Mouse (Mus musculus) bone marrow macrophage, adult 2 months (primary cell): Measurements from ENCODE around the gene Dst.

Experiments used
- CTCF ChIP-seq: IDR thresholded peaks from 2 replicates; pipeline ENCODE4 v1.5.1; 2012; ENCODE audit warnings: low read depth, mild to moderate bottlenecking, low read length, moderate library complexity
- POLR2A ChIP-seq: IDR thresholded peaks from 2 replicates; pipeline ENCODE4 v1.6.1; 2012; ENCODE audit warnings: mild to moderate bottlenecking, low read depth, low read length, borderline replicate concordance

DNA sequence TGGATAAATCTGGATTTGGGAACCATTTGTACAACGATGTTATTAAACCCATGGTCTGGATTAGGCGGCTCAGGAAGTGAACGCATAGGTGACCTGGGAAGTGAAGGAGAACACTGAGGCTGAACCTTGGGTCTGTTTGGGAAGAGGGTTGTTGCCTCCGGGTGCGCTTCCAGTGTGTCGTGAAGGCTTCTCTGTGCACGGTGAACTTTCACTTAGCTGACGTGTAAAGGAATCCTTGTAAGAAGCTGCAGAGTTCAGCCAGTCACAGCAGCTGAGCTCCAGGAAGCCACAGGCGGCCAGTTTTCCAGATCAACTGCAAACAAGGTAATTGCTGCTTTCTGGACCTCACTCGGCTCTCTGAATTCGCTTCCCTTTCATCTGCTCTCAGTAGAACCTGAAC lies 66.4 kb downstream of the Dst start:
- TF ChIP-seq CTCF (no peak), POLR2A (no peak)
